In the genomic region with DNA sequence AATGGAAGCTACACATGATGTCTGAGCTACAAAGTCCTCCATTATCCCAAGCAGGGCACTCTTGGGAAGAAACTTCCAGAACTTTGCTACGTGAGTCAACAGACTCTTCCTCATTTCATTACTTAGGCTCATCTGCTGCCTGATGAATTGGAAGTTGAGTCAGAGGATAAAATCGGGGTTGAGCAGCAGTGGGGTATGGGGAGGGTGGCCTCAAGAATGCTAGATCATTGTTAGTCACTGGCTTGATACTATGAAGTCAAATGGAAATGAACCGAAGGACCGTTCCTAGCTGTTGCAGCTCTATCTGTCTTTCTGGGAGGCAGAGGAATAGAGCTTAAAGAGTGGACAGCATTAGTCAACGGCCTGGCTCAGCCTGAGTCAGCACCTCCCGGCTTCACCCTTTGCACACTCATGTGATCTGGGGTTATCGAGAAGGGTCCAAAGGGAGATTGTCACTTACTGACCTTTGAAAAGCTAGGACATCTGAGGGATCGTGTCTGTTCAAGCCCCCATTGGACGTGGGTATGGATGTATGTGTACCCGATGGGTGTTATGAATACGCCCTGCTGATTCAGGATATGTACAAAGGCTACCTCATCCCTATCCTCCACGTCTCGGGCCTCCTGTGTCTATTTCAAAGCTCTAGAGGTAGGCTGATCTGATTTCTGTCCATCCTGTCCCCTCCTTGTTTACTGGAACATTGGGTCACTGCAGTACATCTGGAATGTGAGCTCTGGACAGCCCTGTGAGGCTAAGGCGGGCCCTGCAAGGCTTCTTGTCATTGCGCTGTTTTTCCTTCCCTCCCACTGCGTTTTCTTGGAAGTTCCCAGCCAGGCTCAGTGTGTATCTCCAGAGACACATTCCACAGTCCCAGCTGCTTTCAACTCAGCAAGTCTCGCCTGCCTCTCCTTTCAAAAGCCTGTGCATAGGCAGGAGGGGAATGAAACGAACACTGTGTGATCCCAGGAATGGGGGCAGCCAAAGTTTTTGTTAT, we compare ENCODE assay signal across 9 mouse cellular contexts.
DNase-seq lines count a peak whose midpoint lies in the region; ATAC-seq and TF ChIP-seq lines count a peak whose summit lies in the region.
"Had no signal": no experiment of that assay in that cellular context is flagged by ENCODE, and none has a peak within 500 bp of the region (broad histone marks: within the 10 kb centered on the region; RNA-seq: fewer than 3 reads in every experiment).

No protein-coding gene starts in this region.

- WGBS in hindbrain, postnatal 0 days = 72% methylated on average over 18 of the region's 18 CpGs
- WGBS in hindbrain, embryonic 16.5 days = 75% methylated on average over 18 of the region's 18 CpGs
- 69% methylated on average over 18 of the region's 18 CpGs for WGBS in heart, postnatal 0 days
- 76% methylated on average over 18 of the region's 18 CpGs for WGBS in intestine, postnatal 0 days

- peak; percentile 31 for DNase-seq in hindbrain, postnatal 0 days (ENCODE audit: low spot score)
- peak; percentile 40 for DNase-seq in ZHBTc4 (ENCODE audit: low read depth, low spot score)
- peak; percentile 69 for DNase-seq in heart, postnatal 0 days (ENCODE audit: low spot score)
- DNase-seq in lung, postnatal 14 days = peak; percentile 54
- DNase-seq in spleen, postnatal 4 days (ENCODE audit: low spot score in 2 of 2) = no peak
- DNase-seq in thymus, postnatal 4 days = no peak

- H3K27ac ChIP-seq in hindbrain, postnatal 0 days = no peak overlapping the region
- H3K27ac ChIP-seq in hindbrain, embryonic 16.5 days (ENCODE audit: low read depth, low read length) = no peak overlapping the region
- 0 out of 2 replicates have a peak overlapping the region, but pooled peaks have one; percentile 16 for H3K27ac ChIP-seq in heart, postnatal 0 days (ENCODE audit: low read depth)
- no peak overlapping the region for H3K27ac ChIP-seq in intestine, postnatal 0 days (ENCODE audit: low read depth, low read length)
- H3K27ac ChIP-seq: liver, embryonic 15.5 days had no signal

- ATAC-seq in hindbrain, postnatal 0 days = no peak; the same call in 1 of the 2 replicates
- ATAC-seq in hindbrain, embryonic 16.5 days = no peak; the same call in 1 of the 2 replicates
- ATAC-seq in heart, postnatal 0 days (ENCODE audit: insufficient read depth, low read depth) = peak; percentile 63
- ATAC-seq in intestine, postnatal 0 days = no peak

- no peaks in the 10 kb centered on the region for H3K36me3 ChIP-seq in hindbrain, postnatal 0 days (ENCODE audit: insufficient read depth, low read length)
- H3K36me3 ChIP-seq in hindbrain, embryonic 16.5 days (ENCODE audit: control insufficient read depth, insufficient read depth, low read length) = no peaks in the 10 kb centered on the region
- no peaks in the 10 kb centered on the region for H3K36me3 ChIP-seq in heart, postnatal 0 days (replicated peaks; ENCODE audit: control insufficient read depth, insufficient read depth, low read length)
- no peaks in the 10 kb centered on the region for H3K36me3 ChIP-seq in intestine, postnatal 0 days (ENCODE audit: control insufficient read depth, insufficient read depth)
- H3K36me3 ChIP-seq: liver, embryonic 15.5 days had no signal

- H3K4me2 ChIP-seq in hindbrain, postnatal 0 days (ENCODE audit: low read depth, low read length) = no peak overlapping the region
- no peak overlapping the region for H3K4me2 ChIP-seq in hindbrain, embryonic 16.5 days (ENCODE audit: low read length)
- H3K4me2 ChIP-seq in heart, postnatal 0 days (ENCODE audit: low read depth, low read length) = no peak overlapping the region
- H3K4me2 ChIP-seq in intestine, postnatal 0 days (replicated peaks; ENCODE audit: low read depth) = no peak overlapping the region
- H3K4me2 ChIP-seq: liver, embryonic 15.5 days had no signal

- H3K9ac ChIP-seq in hindbrain, postnatal 0 days (replicated peaks; ENCODE audit: low read length) = no peak overlapping the region
- H3K9ac ChIP-seq in hindbrain, embryonic 16.5 days (ENCODE audit: low read depth, low read length) = no peak overlapping the region
- H3K9ac ChIP-seq in heart, postnatal 0 days (replicated peaks; ENCODE audit: low read depth, low read length) = no peak overlapping the region
- no peak overlapping the region for H3K9ac ChIP-seq in intestine, postnatal 0 days (ENCODE audit: low read depth, low read length)
- H3K9ac ChIP-seq: liver, embryonic 15.5 days had no signal

- H3K9me3 ChIP-seq in hindbrain, postnatal 0 days (ENCODE audit: low read length) = no peaks in the 10 kb centered on the region
- H3K9me3 ChIP-seq in hindbrain, embryonic 16.5 days (ENCODE audit: control insufficient read depth, low read length) = no peaks in the 10 kb centered on the region
- H3K9me3 ChIP-seq in heart, postnatal 0 days (replicated peaks; ENCODE audit: control insufficient read depth, low read length) = no peaks in the 10 kb centered on the region
- H3K9me3 ChIP-seq in intestine, postnatal 0 days (ENCODE audit: control insufficient read depth) = no peaks in the 10 kb centered on the region
- H3K9me3 ChIP-seq: liver, embryonic 15.5 days had no signal

- TF ChIP-seq EP300 in heart, postnatal 0 days (IDR thresholded peaks at IDR 0.05; ENCODE audit: low read depth) = no peak

- no peaks in the 10 kb centered on the region for H3K27me3 ChIP-seq in hindbrain, postnatal 0 days (ENCODE audit: insufficient read depth, low read length)
- no peaks in the 10 kb centered on the region for H3K27me3 ChIP-seq in hindbrain, embryonic 16.5 days (replicated peaks; ENCODE audit: control insufficient read depth, insufficient read depth, low read length)
- H3K27me3 ChIP-seq in heart, postnatal 0 days (ENCODE audit: control insufficient read depth, insufficient read depth, low read length) = no peaks in the 10 kb centered on the region
- H3K27me3 ChIP-seq in intestine, postnatal 0 days (replicated peaks; ENCODE audit: control insufficient read depth, insufficient read depth, low read length) = no peaks in the 10 kb centered on the region
- H3K27me3 ChIP-seq: liver, embryonic 15.5 days had no signal

- H3K4me3 ChIP-seq in hindbrain, postnatal 0 days (ENCODE audit: low read length) = no peak overlapping the region
- no peak overlapping the region for H3K4me3 ChIP-seq in hindbrain, embryonic 16.5 days (ENCODE audit: low read length)
- H3K4me3 ChIP-seq in heart, postnatal 0 days (ENCODE audit: low read depth, low read length) = no peak overlapping the region
- no peak overlapping the region for H3K4me3 ChIP-seq in intestine, postnatal 0 days (ENCODE audit: low read depth, low read length)
- H3K4me3 ChIP-seq: liver, embryonic 15.5 days had no signal

- no peak for TF ChIP-seq CTCF in hindbrain, postnatal 0 days (IDR thresholded peaks at IDR 0.05; ENCODE audit: low read depth)
- TF ChIP-seq CTCF in heart, postnatal 0 days (IDR thresholded peaks at IDR 0.05; ENCODE audit: low read depth) = no peak
- no peak for TF ChIP-seq CTCF in intestine, postnatal 0 days (IDR thresholded peaks at IDR 0.05; ENCODE audit: low read depth)

- H3K4me1 ChIP-seq in hindbrain, postnatal 0 days (ENCODE audit: insufficient read depth, low read length) = no peaks in the 10 kb centered on the region
- no peaks in the 10 kb centered on the region for H3K4me1 ChIP-seq in hindbrain, embryonic 16.5 days (ENCODE audit: control insufficient read depth, insufficient read depth, low read depth, low read length)
- H3K4me1 ChIP-seq in heart, postnatal 0 days (ENCODE audit: control insufficient read depth, insufficient read depth) = no peaks in the 10 kb centered on the region
- H3K4me1 ChIP-seq in intestine, postnatal 0 days (replicated peaks; ENCODE audit: control insufficient read depth, insufficient read depth, low read length) = no peaks in the 10 kb centered on the region
- H3K4me1 ChIP-seq: liver, embryonic 15.5 days had no signal

Comparison
In these comparisons a context has a peak if more than half of its experiments do, and no peak if none do; other contexts are left out.
1. DNase-seq: peak in hindbrain, postnatal 0 days (single experiment), ZHBTc4 (single experiment), heart, postnatal 0 days (single experiment) and lung, postnatal 14 days (single experiment); none in spleen, postnatal 4 days (0 of 2) and thymus, postnatal 4 days (single experiment).